Mouse (Mus musculus) cerebellum, adult (tissue): ENCODE data around the gene Chrnd.

Experiments used
- ATAC-seq: cut with Nextera tagmentation; 2 replicates; pipeline ENCODE4 v1.9.2; 2017; ENCODE audit warnings: mild to moderate bottlenecking, moderate library complexity, mixed read lengths; ENCODE audit not compliant: insufficient number of reproducible peaks, low FRiP score, low TSS enrichment

Chrnd gene

GRCm38 (mm10) chr1:87190429-87190828 lies at the start of gene Chrnd:
Gene Chrnd (plus strand): TSS chr1:87190607.
- no peak for ATAC-seq

- ATAC-seq: no peak
Measured at GRCm38 (mm10) chr1:87141550-87141949, 48.9 kb upstream of the Chrnd start.

GRCm38 (mm10) chr1:87142456-87142855 lies 48.0 kb upstream of the Chrnd start:
- ATAC-seq: no peak

- ATAC-seq: no peak
Measured at GRCm38 (mm10) chr1:87143141-87143540, 47.3 kb upstream of the Chrnd start.

GRCm38 (mm10) chr1:87149422-87149821 lies 41.0 kb upstream of the Chrnd start:
- ATAC-seq: no peak

GRCm38 (mm10) chr1:87151286-87151685 lies 39.1 kb upstream of the Chrnd start:
- ATAC-seq: no peak

- ATAC-seq: no peak
Measured at GRCm38 (mm10) chr1:87153776-87154500, 36.5 kb upstream of the Chrnd start.

GRCm38 (mm10) chr1:87154501-87155120 lies 35.8 kb upstream of the Chrnd start:
- no peak for ATAC-seq

GRCm38 (mm10) chr1:87155531-87156198 lies 34.7 kb upstream of the Chrnd start:
- ATAC-seq: no peak

GRCm38 (mm10) chr1:87156199-87156587 lies 34.2 kb upstream of the Chrnd start, which contains the start of gene Ecel1:
Gene Ecel1 (minus strand): TSS chr1:87156521.
- no peak for ATAC-seq

- ATAC-seq: no peak
Measured at GRCm38 (mm10) chr1:87159396-87159795, 31.0 kb upstream of the Chrnd start.

- ATAC-seq: no peak
Measured at GRCm38 (mm10) chr1:87164164-87164795, 26.1 kb upstream of the Chrnd start.

- ATAC-seq: no peak
Measured at GRCm38 (mm10) chr1:87164796-87165184, 25.6 kb upstream of the Chrnd start.

- ATAC-seq: no peak
Measured at GRCm38 (mm10) chr1:87170458-87170857, 19.9 kb upstream of the Chrnd start.

- ATAC-seq: no peak
Measured at GRCm38 (mm10) chr1:87171312-87171711, 19.1 kb upstream of the Chrnd start.

- ATAC-seq: no peak
Measured at GRCm38 (mm10) chr1:87172316-87172715, 18.1 kb upstream of the Chrnd start.

GRCm38 (mm10) chr1:87174006-87174955 lies 16.1 kb upstream of the Chrnd start:
- peak; percentile 46; the same call in 1 of the 2 replicates for ATAC-seq

GRCm38 (mm10) chr1:87175852-87176292 lies 14.5 kb upstream of the Chrnd start:
- no peak for ATAC-seq

GRCm38 (mm10) chr1:87180896-87181295 lies 9.5 kb upstream of the Chrnd start:
- no peak for ATAC-seq

GRCm38 (mm10) chr1:87183013-87183412 lies 7.4 kb upstream of the Chrnd start, which contains the start of gene Prss56:
Gene Prss56 (plus strand): TSS chr1:87183313.
- ATAC-seq: no peak
